Mouse (Mus musculus): ENCODE data around the gene Mmel1.

Gene Mmel1

DNA sequence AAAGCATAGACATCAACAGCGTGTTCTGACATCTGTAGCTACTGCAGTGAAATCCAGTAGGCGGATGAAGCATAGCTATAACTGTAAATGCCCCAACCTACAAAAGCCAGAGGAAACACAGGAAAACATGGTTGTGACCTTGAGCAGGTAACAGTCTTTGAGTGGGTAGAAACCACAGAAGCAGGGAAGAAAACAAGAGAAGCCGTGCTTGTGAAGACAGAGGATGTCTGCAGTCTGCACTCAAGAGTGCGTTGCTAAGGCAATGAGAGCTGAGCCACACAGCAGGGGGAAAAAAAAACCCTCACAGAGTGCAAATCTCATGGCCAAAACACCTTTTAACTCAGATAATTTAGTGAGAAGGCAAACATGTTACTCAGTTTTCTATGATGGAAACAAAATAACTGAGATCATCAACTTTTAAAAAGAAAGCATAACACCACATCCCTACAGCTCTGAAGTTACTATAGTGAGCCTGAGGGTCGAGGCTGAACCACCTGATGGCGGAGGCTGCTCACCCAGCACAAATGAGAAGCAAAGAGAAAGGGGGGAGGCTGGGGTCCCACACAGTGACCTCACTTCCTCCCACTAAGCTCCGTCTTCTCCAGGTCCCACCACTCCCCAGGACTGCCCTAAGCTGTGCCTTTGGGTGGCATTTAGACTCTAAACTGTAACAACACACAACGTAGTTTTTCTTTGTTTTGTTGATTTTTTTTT lies 67.3 kb downstream of the Mmel1 start:
- no peak for DNase-seq (ENCODE audit: extremely low spot score)

DNA sequence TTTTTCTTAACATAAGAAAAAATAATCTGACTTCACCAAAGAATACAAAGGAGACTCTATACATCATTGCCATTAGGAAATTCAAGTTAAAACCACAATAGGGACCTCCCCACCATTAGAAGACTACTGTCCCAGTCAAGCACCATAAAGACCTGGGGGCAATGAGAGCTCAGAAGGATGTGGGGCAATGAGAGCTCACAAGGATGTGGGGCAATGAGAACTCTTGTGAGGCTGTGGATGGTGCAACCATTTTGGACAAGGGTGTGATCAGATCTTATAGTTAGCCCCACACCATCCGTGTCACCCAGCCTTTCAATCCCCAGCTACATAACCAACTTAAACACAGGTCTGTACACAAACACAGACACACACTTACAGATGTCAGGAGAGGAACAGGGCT lies 68.4 kb downstream of the Mmel1 start:
- DNase-seq (ENCODE audit: extremely low spot score) = no peak

DNA sequence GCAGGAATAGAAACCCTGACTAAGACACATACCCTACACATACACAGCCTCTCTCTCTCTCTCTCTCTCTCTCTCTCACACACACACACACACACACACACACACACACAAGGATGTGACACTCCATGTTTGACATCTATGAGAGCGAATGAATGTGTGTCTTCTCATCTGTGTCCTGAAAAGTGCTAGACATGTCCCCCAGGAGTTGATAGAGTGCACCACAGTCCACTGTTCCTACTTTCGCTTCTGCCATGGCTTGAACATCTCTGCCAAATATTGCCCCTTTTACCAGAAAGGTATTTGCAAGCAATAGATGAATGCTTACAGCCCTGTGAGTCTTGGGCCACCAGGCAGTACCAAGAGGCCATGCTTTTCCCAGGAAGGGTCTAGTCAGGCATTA lies 70.8 kb downstream of the Mmel1 start:
- no peak for DNase-seq (ENCODE audit: extremely low spot score)

DNA sequence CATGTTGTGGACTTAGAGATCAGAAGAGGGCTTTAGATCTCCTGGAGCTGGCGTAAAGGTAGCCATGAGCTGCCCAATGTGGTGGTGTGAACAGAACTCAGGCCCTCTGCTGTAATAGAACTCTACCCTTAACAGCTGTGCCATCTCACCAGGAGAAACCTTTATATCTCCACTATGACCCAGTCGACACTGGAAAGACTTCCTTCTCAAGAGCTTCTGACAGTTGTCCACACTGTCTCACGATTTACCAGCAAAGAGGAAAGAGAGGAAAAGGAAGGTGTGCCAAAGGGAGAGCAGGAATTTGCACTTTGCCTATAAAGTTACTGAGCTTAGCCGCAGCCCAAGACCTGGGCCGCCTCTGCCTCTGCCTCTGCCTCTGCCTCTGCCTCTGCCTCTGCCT lies 72.4 kb downstream of the Mmel1 start:
- no peak for DNase-seq (ENCODE audit: extremely low spot score)

DNA sequence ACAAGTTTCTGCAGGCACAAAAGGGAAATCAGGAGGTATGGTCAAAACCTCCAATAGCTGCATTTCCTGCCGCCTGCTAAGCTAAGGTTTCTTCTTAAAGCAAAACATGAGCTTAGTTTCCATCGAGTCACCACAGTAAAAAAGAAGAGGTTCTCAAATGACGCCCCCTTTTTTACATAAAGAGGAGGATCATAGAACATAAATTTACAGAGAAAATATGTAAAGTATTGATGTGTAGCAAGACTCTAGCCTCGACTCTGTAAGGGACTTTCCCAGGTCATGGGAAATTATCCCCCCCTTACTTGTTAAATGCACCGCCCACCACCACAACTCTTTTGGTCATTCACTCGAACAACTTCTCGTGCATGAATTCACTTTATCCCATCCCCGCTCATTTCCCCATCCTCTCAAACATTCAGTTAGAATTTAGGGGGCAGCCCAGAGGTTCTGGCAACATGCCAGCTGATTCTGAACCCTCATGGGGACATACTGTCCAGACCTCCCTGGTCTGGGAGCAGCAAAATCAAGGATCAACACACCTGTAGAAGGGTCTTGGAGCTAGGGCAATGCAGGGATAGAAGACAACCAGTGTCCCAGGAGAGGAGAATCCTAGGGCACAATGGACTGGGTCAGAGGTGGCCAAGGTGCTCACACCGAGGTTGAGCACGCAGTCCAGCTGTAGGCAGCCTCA lies 73.4 kb downstream of the Mmel1 start:
- DNase-seq (ENCODE audit: extremely low spot score) = no peak

DNA sequence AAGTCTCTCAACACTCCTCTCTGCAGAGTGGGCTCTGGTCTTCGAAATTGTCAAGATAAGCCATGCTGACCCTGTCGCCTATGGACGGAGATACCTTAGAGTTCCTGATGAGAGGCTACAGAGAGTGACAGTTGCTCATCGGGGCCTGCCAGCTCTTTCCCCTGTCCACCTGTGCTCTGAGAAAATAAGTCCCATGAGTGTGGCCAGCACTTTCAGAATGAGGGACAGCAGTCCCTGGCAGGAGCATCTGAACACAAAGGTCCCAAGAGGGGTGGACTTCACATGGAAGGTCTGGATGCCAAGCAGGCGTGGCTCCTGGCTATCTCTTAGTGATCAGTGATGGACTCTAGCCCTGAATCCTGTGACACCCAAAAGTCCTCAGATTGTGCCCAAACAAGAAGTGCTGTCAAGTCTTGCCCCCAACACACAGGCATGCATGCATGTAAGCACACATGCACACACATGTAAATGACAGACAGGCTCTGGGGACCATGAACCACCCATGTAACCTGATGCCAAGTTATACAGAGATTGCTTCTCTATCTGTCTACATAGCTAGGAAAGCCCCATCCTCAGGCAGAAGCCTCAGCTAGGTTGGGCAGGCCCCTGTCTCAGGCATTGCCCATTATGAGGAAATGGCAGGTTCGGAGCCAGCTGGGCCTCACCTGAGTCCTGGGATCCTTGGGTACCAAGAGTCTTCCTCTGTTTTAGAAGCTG lies 74.1 kb downstream of the Mmel1 start:
- no peak for DNase-seq (ENCODE audit: extremely low spot score)

DNA sequence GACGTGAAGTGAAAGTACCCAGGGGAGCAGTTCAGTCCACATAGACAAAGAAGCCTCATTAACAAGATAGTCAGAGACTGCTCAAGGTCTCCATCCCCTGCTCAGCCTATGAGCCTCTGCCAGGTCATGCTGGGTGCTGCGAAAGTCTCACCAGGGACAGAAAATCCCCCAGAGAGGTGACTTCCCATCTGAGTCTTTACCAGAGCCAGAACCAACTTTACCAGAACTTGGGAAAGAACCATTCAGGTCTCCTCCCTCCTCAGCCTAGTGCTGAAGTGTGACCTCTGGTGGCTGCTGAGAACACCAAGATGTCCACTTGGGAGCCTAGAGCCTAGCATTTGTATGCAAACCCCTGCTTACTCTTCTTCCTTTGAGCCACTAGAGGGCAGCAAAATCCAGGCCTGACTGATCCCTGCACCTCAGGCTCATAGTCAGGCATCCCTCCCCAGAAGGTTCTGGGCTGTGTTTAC lies 74.8 kb downstream of the Mmel1 start:
- DNase-seq (ENCODE audit: extremely low spot score) = peak; percentile 72

Measured in embryo, embryonic 9.5 days (tissue).